Mouse (Mus musculus) liver, embryonic 14.5 days (tissue): ENCODE measurements at regions not wholly inside any gene's neighbourhood (a gene's known extent, or its start where the extent isn't known, plus 50 kb on each side); places are given as distances from the start of the nearest gene placed in this dataset.

ENCODE experiments used
- ATAC-seq: fragments of 200-750 bp; cut with Nextera tagmentation; 2 replicates; pipeline ENCODE4 v1.8.0; 2017; ENCODE audit warnings: moderate number of reproducible peaks, mild to moderate bottlenecking, moderate library complexity; ENCODE audit not compliant: insufficient read depth
- DNase-seq, 3 experiments: peaks; one replicate each; pipeline ENCODE4 v3.0.0-alpha.2; 2012 to 2013; ENCODE audit warnings: low read depth in 3 of 3, low spot score in 3 of 3
- H3K27ac ChIP-seq: fragments of 300-500 bp; sonication (generic); 2 replicates; pipeline ENCODE4 v1.5.1; 2014; ENCODE audit warnings: moderate library complexity, mild to moderate bottlenecking, control low read depth, inconsistent platforms
- H3K27me3 ChIP-seq: fragments of 300-500 bp; sonication (generic); 2 replicates; pipeline ENCODE4 v1.6.1; 2014; ENCODE audit warnings: mild to moderate bottlenecking, low read length, moderate library complexity; ENCODE audit not compliant: control insufficient read depth, insufficient read depth
- H3K36me3 ChIP-seq: fragments of 300-500 bp; sonication (generic); replicated peaks from 2 replicates; pipeline ENCODE4 v1.6.1; 2014; ENCODE audit warnings: low read depth; ENCODE audit not compliant: control insufficient read depth, insufficient read depth
- H3K4me1 ChIP-seq, 2 experiments: fragments of 200-500 bp in 1 of 2; fragments of 300-500 bp in 1 of 2; sonication (generic) in 1 of 2; replicated peaks; 2 replicates each; pipeline ENCODE4 v1.6.1; 2012 to 2014; ENCODE audit warnings: antibody characterized with exemption in 1 of 2, inconsistent platforms in 1 of 2, low read length in 1 of 2; ENCODE audit not compliant: control insufficient read depth in 2 of 2, insufficient read depth in 2 of 2
- H3K4me2 ChIP-seq: fragments of 300-500 bp; sonication (generic); 2 replicates; pipeline ENCODE4 v1.6.1; 2014; ENCODE audit warnings: low read depth, mild to moderate bottlenecking, control low read depth, moderate library complexity
- H3K4me3 ChIP-seq, 2 experiments: fragments of 200-500 bp in 1 of 2; fragments of 300-500 bp in 1 of 2; sonication (generic) in 1 of 2; 2 replicates each; pipeline ENCODE4 v1.5.1; 2012 to 2014; ENCODE audit warnings: low read depth in 2 of 2, low read length in 2 of 2, mild to moderate bottlenecking in 2 of 2, control low read depth in 1 of 2, inconsistent platforms in 1 of 2, moderate library complexity in 1 of 2; ENCODE audit not compliant: insufficient read depth in 1 of 2
- H3K9ac ChIP-seq: fragments of 300-500 bp; sonication (generic); replicated peaks from 2 replicates; pipeline ENCODE4 v1.6.1; 2014; ENCODE audit warnings: mild to moderate bottlenecking, control low read depth, moderate library complexity
- H3K9me3 ChIP-seq: fragments of 300-500 bp; sonication (generic); 2 replicates; pipeline ENCODE4 v1.6.1; 2016; ENCODE audit warnings: low read length, mixed read lengths; ENCODE audit not compliant: control insufficient read depth
- CTCF ChIP-seq: IDR thresholded peaks from 2 replicates; pipeline ENCODE4 v1.5.1; 2016; ENCODE audit warnings: antibody characterized with exemption, low read depth, control low read depth
- EP300 ChIP-seq: IDR thresholded peaks from 2 replicates; pipeline ENCODE4 v1.6.1; 2016; ENCODE audit warnings: antibody characterized with exemption, low read depth
- WGBS: fragments of 180-500 bp; shearing (Covaris S2); extraction: QIAGEN DNeasy Blood & Tissue Kit; methylation state at CpG from one replicate; pipeline ENCODE4 v1.1.7; 2014; ENCODE audit not compliant: insufficient replicate concordance; 5-methylcytosine and 5-hydroxymethylcytosine counted together

- ATAC-seq (no peak), DNase-seq (no peak)
- no peak overlapping the region for H3K9ac ChIP-seq
- no peak overlapping the region for H3K4me3 ChIP-seq
- no peaks in the 10 kb centered on the region for H3K9me3 ChIP-seq
- TF ChIP-seq EP300 (no peak), CTCF (no peak)
- H3K36me3 ChIP-seq = no peaks in the 10 kb centered on the region
- no peaks in the 10 kb centered on the region for H3K4me1 ChIP-seq
- H3K27ac ChIP-seq = no peak overlapping the region
- no peaks in the 10 kb centered on the region for H3K27me3 ChIP-seq
- no peak overlapping the region for H3K4me2 ChIP-seq
- 66% methylated on average over 6 of the region's 6 CpGs for WGBS
Observed at GRCm38 (mm10) chr2:92699360-92699759, 99.9 kb downstream of the Chst1 start.

GRCm38 (mm10) chr2:92704035-92704434, 104.5 kb downstream of the Chst1 start:
- ATAC-seq = no peak
- TF ChIP-seq CTCF (no peak), EP300 (no peak)
- 48% methylated on average over 3 of the region's 3 CpGs for WGBS
- Histone ChIP-seq H3K36me3 (no peaks in the 10 kb centered on the region), H3K9me3 (no peaks in the 10 kb centered on the region), H3K27ac (no peak overlapping the region), H3K4me3 (no peak overlapping the region), H3K9ac (no peak overlapping the region), H3K4me2 (no peak overlapping the region), H3K4me1 (no peaks in the 10 kb centered on the region), H3K27me3 (no peaks in the 10 kb centered on the region)
- DNase-seq = no peak

GRCm38 (mm10) chr2:92709668-92710067, 110.2 kb downstream of the Chst1 start:
- Histone ChIP-seq H3K27ac (no peak overlapping the region), H3K4me2 (no peak overlapping the region), H3K9ac (no peak overlapping the region), H3K4me1 (no peaks in the 10 kb centered on the region), H3K9me3 (no peaks in the 10 kb centered on the region), H3K27me3 (no peaks in the 10 kb centered on the region), H3K4me3 (no peak overlapping the region), H3K36me3 (no peaks in the 10 kb centered on the region)
- no peak for DNase-seq
- WGBS = 61% methylated on average over 3 of the region's 3 CpGs
- no peak for ATAC-seq
- TF ChIP-seq CTCF (no peak), EP300 (no peak)

GRCm38 (mm10) chr2:92711122-92711777, 111.7 kb downstream of the Chst1 start:
- no peak for ATAC-seq
- TF ChIP-seq CTCF (no peak), EP300 (no peak)
- Histone ChIP-seq H3K4me3 (no peak overlapping the region), H3K27me3 (no peaks in the 10 kb centered on the region), H3K27ac (no peak overlapping the region), H3K4me1 (no peaks in the 10 kb centered on the region), H3K36me3 (no peaks in the 10 kb centered on the region), H3K9me3 (no peaks in the 10 kb centered on the region), H3K4me2 (no peak overlapping the region), H3K9ac (no peak overlapping the region)
- DNase-seq = no peak
- 23% methylated on average over 15 of the region's 15 CpGs for WGBS

GRCm38 (mm10) chr2:92712266-92713144, 113.0 kb downstream of the Chst1 start:
- ATAC-seq (no peak), DNase-seq (no peak)
- Histone ChIP-seq H3K9ac (no peak overlapping the region), H3K27ac (no peak overlapping the region), H3K4me2 (no peak overlapping the region), H3K4me1 (no peaks in the 10 kb centered on the region), H3K36me3 (no peaks in the 10 kb centered on the region), H3K9me3 (no peaks in the 10 kb centered on the region), H3K4me3 (no peak overlapping the region), H3K27me3 (no peaks in the 10 kb centered on the region)
- 58% methylated on average over 11 of the region's 11 CpGs for WGBS
- TF ChIP-seq EP300 (no peak), CTCF (no peak)
